Mouse (Mus musculus): ENCODE data around the gene Gm960. TPM values are rescaled to one million over a fixed set of nuclear protein-coding genes. Genes with fewer than 3 reads are reported as not detected.

Gm960 gene
- polyA plus RNA-seq, 1 experiment from 2014 or later, result 0.62 TPM

DNA sequence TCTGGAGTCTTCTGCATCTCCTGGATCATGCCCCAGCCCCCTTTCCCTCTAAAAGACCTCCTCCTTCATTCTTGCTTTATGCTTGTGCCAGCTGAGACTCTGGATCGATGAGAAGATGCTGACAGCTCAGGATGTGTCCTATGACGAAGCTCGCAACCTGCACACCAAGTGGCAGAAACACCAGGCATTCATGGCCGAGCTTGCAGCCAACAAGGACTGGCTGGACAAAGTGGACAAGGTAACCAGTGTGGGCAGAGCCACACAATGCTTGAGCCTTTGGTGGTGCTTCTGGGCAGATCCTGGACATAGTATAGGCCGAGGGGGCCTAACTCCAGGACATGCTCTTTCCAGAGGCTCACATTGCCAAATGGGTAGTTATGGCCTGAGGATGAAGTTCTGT is 41.3 kb upstream of the Gm960 start:
- no peaks in the 10 kb centered on the region for H3K36me3 ChIP-seq (ENCODE audit: control insufficient read depth, insufficient read depth)
- no peak overlapping the region for H3K9ac ChIP-seq (ENCODE audit: low read length)
- H3K9me3 ChIP-seq (replicated peaks; ENCODE audit: control insufficient read depth, low read length), result no peaks in the 10 kb centered on the region
- H3K4me2 ChIP-seq (ENCODE audit: low read depth, low read length), result no peak overlapping the region
- no peak overlapping the region for H3K27ac ChIP-seq (ENCODE audit: low read length)
- no peaks in the 10 kb centered on the region for H3K4me1 ChIP-seq (ENCODE audit: control insufficient read depth, insufficient read depth, low read length)
- no peak overlapping the region for H3K4me3 ChIP-seq (ENCODE audit: low read length)
- WGBS, result 76% methylated on average over 5 of the region's 5 CpGs
- no peak for ATAC-seq (replicated peaks; ENCODE audit: extremely low read depth, insufficient read depth, low FRiP score)
- H3K27me3 ChIP-seq (ENCODE audit: control insufficient read depth, insufficient read depth, low read length), result no peaks in the 10 kb centered on the region

- H3K9me3 ChIP-seq (replicated peaks; ENCODE audit: control insufficient read depth, low read length), result no peaks in the 10 kb centered on the region
- 91% methylated on average over 11 of the region's 11 CpGs for WGBS
- no peaks in the 10 kb centered on the region for H3K4me1 ChIP-seq (ENCODE audit: control insufficient read depth, insufficient read depth, low read length)
- H3K27me3 ChIP-seq (ENCODE audit: control insufficient read depth, insufficient read depth, low read length), result no peaks in the 10 kb centered on the region
- ATAC-seq (replicated peaks; ENCODE audit: extremely low read depth, insufficient read depth, low FRiP score), result no peak
- no peak overlapping the region for H3K4me3 ChIP-seq (ENCODE audit: low read length)
- H3K4me2 ChIP-seq (ENCODE audit: low read depth, low read length), result no peak overlapping the region
- no peaks in the 10 kb centered on the region for H3K36me3 ChIP-seq (ENCODE audit: control insufficient read depth, insufficient read depth)
- H3K27ac ChIP-seq (ENCODE audit: low read length), result no peak overlapping the region
- H3K9ac ChIP-seq (ENCODE audit: low read length), result no peak overlapping the region
These were observed 40.6 kb upstream of the Gm960 start for GRCm38 (mm10) chr19:4739053-4739452.

- no peak for ATAC-seq (replicated peaks; ENCODE audit: extremely low read depth, insufficient read depth, low FRiP score)
- WGBS, result 70% methylated on average over 13 of the region's 13 CpGs
- Histone ChIP-seq H3K4me1 (ENCODE audit: control insufficient read depth, insufficient read depth, low read length) (no peaks in the 10 kb centered on the region), H3K4me3 (ENCODE audit: low read length) (no peak overlapping the region), H3K4me2 (ENCODE audit: low read depth, low read length) (no peak overlapping the region), H3K9ac (ENCODE audit: low read length) (no peak overlapping the region), H3K27me3 (ENCODE audit: control insufficient read depth, insufficient read depth, low read length) (no peaks in the 10 kb centered on the region), H3K27ac (ENCODE audit: low read length) (no peak overlapping the region), H3K36me3 (ENCODE audit: control insufficient read depth, insufficient read depth) (no peaks in the 10 kb centered on the region), H3K9me3 (replicated peaks; ENCODE audit: control insufficient read depth, low read length) (no peaks in the 10 kb centered on the region)
These were observed 39.4 kb upstream of the Gm960 start for GRCm38 (mm10) chr19:4737866-4738265.

- no peak for ATAC-seq (replicated peaks; ENCODE audit: extremely low read depth, insufficient read depth, low FRiP score)
- 77% methylated on average over 3 of the region's 3 CpGs for WGBS
- Histone ChIP-seq H3K9ac (ENCODE audit: low read length) (no peak overlapping the region), H3K4me3 (ENCODE audit: low read length) (no peak overlapping the region), H3K9me3 (replicated peaks; ENCODE audit: control insufficient read depth, low read length) (no peaks in the 10 kb centered on the region), H3K36me3 (ENCODE audit: control insufficient read depth, insufficient read depth) (no peaks in the 10 kb centered on the region), H3K27me3 (ENCODE audit: control insufficient read depth, insufficient read depth, low read length) (no peaks in the 10 kb centered on the region), H3K4me2 (ENCODE audit: low read depth, low read length) (no peak overlapping the region), H3K4me1 (ENCODE audit: control insufficient read depth, insufficient read depth, low read length) (no peaks in the 10 kb centered on the region), H3K27ac (ENCODE audit: low read length) (no peak overlapping the region)
These were observed 34.6 kb upstream of the Gm960 start for GRCm38 (mm10) chr19:4733052-4733451.

DNA sequence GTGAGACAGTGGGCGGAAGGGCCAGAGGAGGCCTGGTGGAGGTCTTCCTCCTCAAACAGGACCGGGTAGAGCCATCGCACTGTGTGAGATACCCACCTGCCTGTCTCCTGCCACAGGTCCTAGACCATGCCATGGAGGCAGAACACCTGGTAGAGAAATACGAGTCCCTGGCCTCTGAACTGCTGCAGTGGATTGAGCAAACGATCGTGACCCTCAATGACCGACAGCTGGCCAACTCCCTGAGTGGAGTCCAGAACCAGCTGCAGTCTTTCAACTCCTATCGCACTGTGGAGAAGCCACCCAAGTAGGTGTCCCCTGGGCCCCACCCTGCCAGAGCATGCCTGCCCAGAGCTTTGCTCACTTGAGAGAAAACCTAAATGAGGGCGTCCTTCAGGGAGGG is 30.7 kb upstream of the Gm960 start:
- H3K4me3 ChIP-seq (ENCODE audit: low read length), result no peak overlapping the region
- no peaks in the 10 kb centered on the region for H3K9me3 ChIP-seq (replicated peaks; ENCODE audit: control insufficient read depth, low read length)
- H3K36me3 ChIP-seq (ENCODE audit: control insufficient read depth, insufficient read depth), result no peaks in the 10 kb centered on the region
- ATAC-seq (replicated peaks; ENCODE audit: extremely low read depth, insufficient read depth, low FRiP score), result no peak
- H3K27ac ChIP-seq (ENCODE audit: low read length), result no peak overlapping the region
- H3K27me3 ChIP-seq (ENCODE audit: control insufficient read depth, insufficient read depth, low read length), result no peaks in the 10 kb centered on the region
- 81% methylated on average over 9 of the region's 9 CpGs for WGBS
- no peak overlapping the region for H3K9ac ChIP-seq (ENCODE audit: low read length)
- H3K4me2 ChIP-seq (ENCODE audit: low read depth, low read length), result no peak overlapping the region
- no peaks in the 10 kb centered on the region for H3K4me1 ChIP-seq (ENCODE audit: control insufficient read depth, insufficient read depth, low read length)

DNA sequence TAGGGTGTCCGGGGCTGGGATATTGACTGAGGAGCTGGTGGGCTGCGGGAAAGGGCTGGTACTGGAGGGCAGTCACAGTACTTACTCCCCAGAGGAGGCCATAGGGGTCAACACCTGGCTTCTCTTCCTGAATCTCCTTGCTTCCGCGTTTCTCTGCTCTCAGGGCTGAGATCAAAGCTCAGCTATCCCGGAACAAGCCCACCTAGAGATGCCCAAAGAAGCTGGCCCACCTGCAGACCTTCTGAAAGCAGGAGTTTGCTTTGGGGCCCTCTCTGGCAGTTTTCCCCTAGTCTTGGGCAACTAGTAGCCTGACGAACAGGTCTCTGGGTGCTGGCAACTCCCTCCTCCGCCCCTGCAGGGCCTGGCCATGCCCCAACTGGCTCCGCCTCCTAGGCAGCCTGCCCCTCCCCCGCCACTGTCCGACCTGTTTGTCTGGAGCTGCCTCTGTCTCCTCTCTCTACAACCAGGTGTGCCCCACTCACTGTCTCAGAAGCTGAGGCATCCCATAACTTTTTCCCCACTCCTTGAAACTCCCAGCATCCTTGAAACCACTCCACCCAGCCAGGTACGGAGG is 22.3 kb upstream of the Gm960 start:
- no peaks in the 10 kb centered on the region for H3K36me3 ChIP-seq (ENCODE audit: control insufficient read depth, insufficient read depth)
- WGBS, result 18% methylated on average over 11 of the region's 11 CpGs
- ATAC-seq (replicated peaks; ENCODE audit: extremely low read depth, insufficient read depth, low FRiP score), result no peak
- H3K9me3 ChIP-seq (replicated peaks; ENCODE audit: control insufficient read depth, low read length), result no peaks in the 10 kb centered on the region
- H3K27me3 ChIP-seq (ENCODE audit: control insufficient read depth, insufficient read depth, low read length), result 0 out of 2 replicates have a peak, but pooled peaks cover 6% of the 10 kb centered on the region
- no peak overlapping the region for H3K4me2 ChIP-seq (ENCODE audit: low read depth, low read length)
- H3K4me3 ChIP-seq (ENCODE audit: low read length), result no peak overlapping the region
- no peak overlapping the region for H3K27ac ChIP-seq (ENCODE audit: low read length)
- H3K9ac ChIP-seq (ENCODE audit: low read length), result no peak overlapping the region
- H3K4me1 ChIP-seq (ENCODE audit: control insufficient read depth, insufficient read depth, low read length), result no peaks in the 10 kb centered on the region

- H3K27me3 ChIP-seq (ENCODE audit: control insufficient read depth, insufficient read depth, low read length), result peaks cover 7% of the 10 kb centered on the region
- no peak for ATAC-seq (replicated peaks; ENCODE audit: extremely low read depth, insufficient read depth, low FRiP score)
- WGBS, result 81% methylated on average over 15 of the region's 15 CpGs
- H3K4me1 ChIP-seq (ENCODE audit: control insufficient read depth, insufficient read depth, low read length), result no peaks in the 10 kb centered on the region
- H3K27ac ChIP-seq (ENCODE audit: low read length), result no peak overlapping the region
- no peak overlapping the region for H3K9ac ChIP-seq (ENCODE audit: low read length)
- no peak overlapping the region for H3K4me2 ChIP-seq (ENCODE audit: low read depth, low read length)
- H3K9me3 ChIP-seq (replicated peaks; ENCODE audit: control insufficient read depth, low read length), result no peaks in the 10 kb centered on the region
- no peak overlapping the region for H3K4me3 ChIP-seq (ENCODE audit: low read length)
- no peaks in the 10 kb centered on the region for H3K36me3 ChIP-seq (ENCODE audit: control insufficient read depth, insufficient read depth)
These were observed 21.6 kb upstream of the Gm960 start for GRCm38 (mm10) chr19:4720112-4720511.

DNA sequence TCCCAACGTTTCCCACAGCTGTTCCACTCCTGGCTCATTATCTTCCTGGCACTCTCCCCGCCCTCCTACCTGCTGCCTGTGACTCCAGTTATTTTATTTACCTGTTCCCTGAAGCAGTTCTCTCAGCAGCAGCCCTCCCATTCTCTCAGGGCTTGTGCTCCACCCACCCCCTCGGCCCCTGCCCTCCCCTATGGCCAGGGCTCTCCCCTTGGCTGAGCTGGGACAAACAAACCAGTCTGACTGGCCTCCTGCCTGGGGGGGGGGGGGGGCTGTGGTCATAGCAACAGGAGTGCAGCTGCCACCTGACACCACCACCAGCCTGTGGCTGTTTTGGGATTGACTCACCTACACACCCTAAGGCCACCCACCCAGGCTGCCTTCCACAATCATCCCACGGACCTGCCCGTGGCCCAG is 20.9 kb upstream of the Gm960 start:
- Histone ChIP-seq H3K4me2 (ENCODE audit: low read depth, low read length) (no peak overlapping the region), H3K4me1 (ENCODE audit: control insufficient read depth, insufficient read depth, low read length) (no peaks in the 10 kb centered on the region), H3K36me3 (ENCODE audit: control insufficient read depth, insufficient read depth) (no peaks in the 10 kb centered on the region), H3K4me3 (ENCODE audit: low read length) (no peak overlapping the region), H3K27me3 (ENCODE audit: control insufficient read depth, insufficient read depth, low read length) (peaks cover 15% of the 10 kb centered on the region), H3K27ac (ENCODE audit: low read length) (no peak overlapping the region), H3K9me3 (replicated peaks; ENCODE audit: control insufficient read depth, low read length) (no peaks in the 10 kb centered on the region), H3K9ac (ENCODE audit: low read length) (no peak overlapping the region)
- 27% methylated on average over 5 of the region's 5 CpGs for WGBS
- no peak for ATAC-seq (replicated peaks; ENCODE audit: extremely low read depth, insufficient read depth, low FRiP score)

- no peak overlapping the region for H3K4me2 ChIP-seq (ENCODE audit: low read depth, low read length)
These were observed 20.2 kb upstream of the Gm960 start for GRCm38 (mm10) chr19:4718716-4719115.

More at GRCm38 (mm10) chr19:4718716-4719115, 20.2 kb upstream of the Gm960 start:
- H3K9me3 ChIP-seq (replicated peaks; ENCODE audit: control insufficient read depth, low read length), result no peaks in the 10 kb centered on the region
- no peak overlapping the region for H3K9ac ChIP-seq (ENCODE audit: low read length)
- H3K4me3 ChIP-seq (ENCODE audit: low read length), result no peak overlapping the region
- H3K4me1 ChIP-seq (ENCODE audit: control insufficient read depth, insufficient read depth, low read length), result no peaks in the 10 kb centered on the region
- no peak overlapping the region for H3K27ac ChIP-seq (ENCODE audit: low read length)
- H3K27me3 ChIP-seq (ENCODE audit: control insufficient read depth, insufficient read depth, low read length), result peaks cover 21% of the 10 kb centered on the region
- 27% methylated on average over 9 of the region's 12 CpGs for WGBS
- H3K36me3 ChIP-seq (ENCODE audit: control insufficient read depth, insufficient read depth), result no peaks in the 10 kb centered on the region
- ATAC-seq (replicated peaks; ENCODE audit: extremely low read depth, insufficient read depth, low FRiP score), result no peak
